Mouse (Mus musculus) CH12.LX (cell line): ENCODE results near the gene Fam76b.

Experiments used
- CTCF ChIP-seq, 2 experiments: IDR thresholded peaks in 1 of 2; conservative IDR thresholded peaks in 1 of 2; 2 replicates each; pipeline ENCODE4 v1.5.1; 2011 to 2012; ENCODE audit warnings: low read depth in 2 of 2, low read length in 2 of 2, improper control_type of control experiment in 1 of 2, inconsistent platforms in 1 of 2, mild to moderate bottlenecking in 1 of 2, moderate library complexity in 1 of 2
- POLR2A ChIP-seq: IDR thresholded peaks from 2 replicates; pipeline ENCODE4 v1.6.1; 2011; ENCODE audit warnings: low read depth, mild to moderate bottlenecking, improper control_type of control experiment, low read length
- ZNF384 ChIP-seq: IDR thresholded peaks from 2 replicates; pipeline ENCODE4 v1.6.1; 2012; ENCODE audit warnings: low read depth, low read length, improper control_type of control experiment, inconsistent platforms

DNA sequence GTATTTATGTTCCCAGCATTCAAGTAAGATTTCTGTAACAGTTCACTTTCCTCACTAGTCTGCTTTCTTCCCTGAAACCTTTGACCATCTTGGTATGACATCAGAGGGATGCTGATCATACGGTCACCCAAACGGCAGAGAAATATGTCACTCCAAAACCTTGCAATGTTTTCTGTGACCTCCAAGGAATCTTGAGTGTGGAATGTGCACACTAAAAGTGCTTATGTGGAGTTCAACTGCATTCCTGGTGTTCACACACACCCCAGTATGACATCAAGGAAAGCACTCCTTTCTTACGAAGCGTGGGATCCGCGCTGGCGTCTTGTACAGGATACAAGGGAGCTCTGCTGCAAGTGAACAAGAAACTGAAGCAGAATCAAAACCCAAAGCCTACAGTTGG is 20.7 kb upstream of the Fam76b start:
- TF ChIP-seq ZNF384: no peak
- no peak for TF ChIP-seq POLR2A
- TF ChIP-seq CTCF (conservative IDR thresholded peaks at IDR 0.05 in 1 of 2, IDR thresholded peaks at IDR 0.05 in 1 of 2; ENCODE audit: low read depth in 2 of 2, low read length in 2 of 2): no peak
